8 mouse cellular contexts compared by ENCODE assay signal in the genomic region with DNA sequence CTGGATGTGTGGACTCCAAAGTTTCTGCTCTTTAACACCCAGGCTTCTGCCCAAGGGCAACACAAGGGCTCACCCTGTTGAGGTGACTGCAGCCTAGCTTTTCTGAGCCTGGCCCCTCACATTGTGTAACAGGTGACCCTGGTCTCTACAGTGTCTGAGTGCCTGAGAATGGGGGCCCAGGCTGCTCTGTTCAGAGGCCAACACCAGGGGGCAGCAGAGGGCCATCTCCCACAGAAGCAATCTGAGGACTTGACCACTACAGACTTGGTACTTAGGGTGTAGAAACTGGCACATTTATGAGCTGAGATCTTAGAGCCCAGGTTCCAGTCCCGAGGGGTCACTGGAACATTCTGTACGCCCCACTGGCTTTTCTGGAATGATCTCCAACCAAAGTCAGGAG. TPM values are rescaled to one million over a fixed set of nuclear protein-coding genes. Genes with fewer than 3 reads are reported as not detected.
DNase-seq lines count a peak whose midpoint lies in the region; ATAC-seq and TF ChIP-seq lines count a peak whose summit lies in the region.

No protein-coding gene starts in this region.

- peak; percentile 71 for ATAC-seq in limb, embryonic 14.5 days (ENCODE audit: low FRiP score, low read depth)

- H3K36me3 ChIP-seq in heart, adult 2 months (ENCODE audit: control insufficient read depth, insufficient read depth, low read length): no peaks in the 10 kb centered on the region
- H3K36me3 ChIP-seq in limb, embryonic 14.5 days (ENCODE audit: control insufficient read depth, insufficient read depth, low read length): no peaks in the 10 kb centered on the region
- no peaks in the 10 kb centered on the region for H3K36me3 ChIP-seq in splenic B cell, adult 2 months (ENCODE audit: control insufficient read depth, insufficient read depth, low read length, poor library complexity, severe bottlenecking)

- TF ChIP-seq EP300 in heart, adult 2 months (IDR thresholded peaks at IDR 0.05; ENCODE audit: insufficient read depth, low read depth, low read length): peak; percentile 49; the same call in 1 of the 2 replicates

- no peaks in the 10 kb centered on the region for H3K27me3 ChIP-seq in heart, adult 2 months (ENCODE audit: control insufficient read depth, insufficient read depth, low read length)
- no peaks in the 10 kb centered on the region for H3K27me3 ChIP-seq in limb, embryonic 14.5 days (ENCODE audit: control insufficient read depth, insufficient read depth, low read length)
- no peaks in the 10 kb centered on the region for H3K27me3 ChIP-seq in splenic B cell, adult 2 months (ENCODE audit: control insufficient read depth, insufficient read depth, low read length, poor library complexity, severe bottlenecking)

- intact Hi-C loops in heart, adult 2 months (cut with DNase I): loop anchor here (1.0 kb wide), 2 partner anchors 269 to 506 kb away; no protein-coding TSS in a partner anchor

- no peak overlapping the region for H3K4me3 ChIP-seq in heart, adult 2 months
- no peak overlapping the region for H3K4me3 ChIP-seq in limb, embryonic 14.5 days (replicated peaks; ENCODE audit: low read length)

- no peak overlapping the region for H3K27ac ChIP-seq in heart, adult 2 months
- no peak overlapping the region for H3K27ac ChIP-seq in limb, embryonic 14.5 days (replicated peaks; ENCODE audit: low read depth, low read length)

- peaks cover 4% of the 10 kb centered on the region for H3K4me1 ChIP-seq in heart, adult 2 months (ENCODE audit: control insufficient read depth, insufficient read depth, low read length)
- H3K4me1 ChIP-seq in limb, embryonic 14.5 days (ENCODE audit: control insufficient read depth, insufficient read depth, low read length): peaks cover 25% of the 10 kb centered on the region

- no peak for TF ChIP-seq POLR2A in heart, adult 2 months (IDR thresholded peaks at IDR 0.05; ENCODE audit: insufficient read depth, low read depth, low read length)
- TF ChIP-seq POLR2A in limb, embryonic 14.5 days (IDR thresholded peaks at IDR 0.05; ENCODE audit: borderline replicate concordance, extremely low read depth, insufficient read depth, insufficient read length): no peak

- TF ChIP-seq CTCF in heart, adult 2 months (IDR thresholded peaks at IDR 0.05): peak; percentile 99; the same call in 1 of the 2 replicates

- 21% methylated on average over 2 of the region's 2 CpGs for WGBS in heart, adult 2 months
- WGBS in limb, embryonic 14.5 days: 5% methylated on average over 2 of the region's 2 CpGs

- no peaks in the 10 kb centered on the region for H3K79me2 ChIP-seq in heart, adult 2 months (replicated peaks; ENCODE audit: control insufficient read depth, insufficient read depth, low read length)

- DNase-seq in 3134 (ENCODE audit: extremely low read depth, insufficient read length, low spot score): peak; percentile 45
- peak; percentile 78 for DNase-seq in adrenal gland, adult 2 months
- DNase-seq in embryo, embryonic 11.5 days (ENCODE audit: low read depth, low spot score): peak; percentile 63
- DNase-seq in heart, adult 2 months: peak; percentile 74 to 85
- DNase-seq in kidney, adult 9 months: peak; percentile 86
- DNase-seq in limb, embryonic 14.5 days (ENCODE audit: low spot score): peak; percentile 68
- DNase-seq in naive thymus-derived CD4-positive, alpha-beta T cell, adult 2 months (ENCODE audit: low read depth): peak; percentile 77
- peak; percentile 87 for DNase-seq in splenic B cell, adult 2 months (ENCODE audit: low read depth, low spot score)

- no peaks in the 10 kb centered on the region for H3K9me3 ChIP-seq in limb, embryonic 14.5 days (ENCODE audit: control insufficient read depth, low read length)

- H3K9ac ChIP-seq in heart, adult 2 months (ENCODE audit: low read depth, low read length): no peak overlapping the region
- no peak overlapping the region for H3K9ac ChIP-seq in limb, embryonic 14.5 days (ENCODE audit: low read depth, low read length, severe bottlenecking)

- no peak overlapping the region for H3K4me2 ChIP-seq in limb, embryonic 14.5 days (replicated peaks; ENCODE audit: low read depth, low read length, severe bottlenecking)

RNA-seq across cellular contexts. Expression of a gene that starts 10.2 kb away (rescaled TPM):
- not detected for total RNA-seq in adrenal gland, adult 2 months (2021)
- not detected in 2 replicates for polyA plus RNA-seq in adrenal gland, adult 2 months (2012; rRNA removed)
- total RNA-seq in heart, adult 2 months (2021): under 1 TPM; 0.52 to 0.99 TPM
- polyA plus RNA-seq in heart, adult 2 months (2012; rRNA removed): 0.31 TPM in 1 of 2 replicates, not detected in the other
- 0.65 and 1.0 TPM in 2 replicates for polyA plus RNA-seq in limb, embryonic 14.5 days (2012; rRNA removed)
- polyA plus RNA-seq in limb, embryonic 14.5 days (2014; fragmentation: Nextera tagmentation; extraction: Ambion mirVana): 1.4 and 1.9 TPM in 2 replicates
